In the genomic region with DNA sequence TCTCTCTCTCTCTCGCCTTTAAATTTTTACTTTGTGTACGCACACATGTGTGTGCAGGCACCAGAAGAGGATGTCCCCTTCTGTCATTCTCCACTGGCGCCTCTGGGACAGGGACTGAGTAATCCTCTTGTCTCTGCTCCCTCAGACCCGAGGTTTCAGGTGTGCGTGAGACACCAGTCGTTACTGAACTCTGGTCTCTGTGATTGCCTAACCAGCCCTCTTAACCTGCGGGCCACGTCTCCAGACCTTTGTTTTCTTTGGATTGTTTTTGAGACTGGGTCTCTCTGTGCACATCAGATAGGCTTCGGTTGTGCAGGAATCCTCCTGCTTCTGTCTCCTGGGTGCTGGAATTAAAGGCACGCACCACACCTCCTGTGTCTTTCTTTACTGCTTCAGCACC, we compare ENCODE assay signal across 27 mouse cellular contexts. TPM values are rescaled to one million over a fixed set of nuclear protein-coding genes. Genes with fewer than 3 reads are reported as not detected.
A peak's percentile ranks its signal among the peaks of the same experiment; 100 is the strongest.
DNase-seq lines count a peak whose midpoint lies in the region; ATAC-seq and TF ChIP-seq lines count a peak whose summit lies in the region.
"Had no signal": no experiment of that assay in that cellular context is flagged by ENCODE, and none has a peak within 500 bp of the region (broad histone marks: within the 10 kb centered on the region; RNA-seq: fewer than 3 reads in every experiment).

No protein-coding gene starts in this region.

- WGBS in kidney, adult 2 months = 64% methylated on average over 10 of the region's 10 CpGs
- 70% methylated on average over 10 of the region's 10 CpGs for WGBS in midbrain, embryonic 10.5 days
- 75% methylated on average over 10 of the region's 10 CpGs for WGBS in midbrain, embryonic 15.5 days
- 52% methylated on average over 10 of the region's 10 CpGs for WGBS in liver, embryonic 13.5 days (ENCODE audit: insufficient replicate concordance)

- TF ChIP-seq POLR2A in kidney, adult 2 months (IDR thresholded peaks at IDR 0.05; ENCODE audit: low read depth, low read length) = no peak

- no peak overlapping the region for H3K4me3 ChIP-seq in kidney, adult 2 months (ENCODE audit: insufficient read depth, low read depth, low read length)
- H3K4me3 ChIP-seq in midbrain, embryonic 10.5 days = no peak overlapping the region
- H3K4me3 ChIP-seq in midbrain, embryonic 15.5 days = no peak overlapping the region
- H3K4me3 ChIP-seq in liver, embryonic 13.5 days (replicated peaks) = no peak overlapping the region
- H3K4me3 ChIP-seq: erythroblast, embryonic 14.5 days; forebrain, embryonic 12.5 days; myocyte; neural tube, embryonic 12.5 days; stomach, embryonic 15.5 days had no signal

- H3K9ac ChIP-seq in midbrain, embryonic 15.5 days = no peak overlapping the region
- H3K9ac ChIP-seq in liver, embryonic 13.5 days = no peak overlapping the region
- H3K9ac ChIP-seq: forebrain, embryonic 12.5 days; hindbrain, embryonic 14.5 days; lung, embryonic 14.5 days; neural tube, embryonic 12.5 days; stomach, embryonic 15.5 days had no signal

- peak; percentile 36 for DNase-seq in kidney, adult 2 months
- no peak for DNase-seq in kidney, postnatal 14 days
- no peak for DNase-seq in midbrain, embryonic 10.5 days (ENCODE audit: low spot score)
- no peak for DNase-seq in liver, embryonic 13.5 days
- DNase-seq in retina, embryonic 14.5 days (ENCODE audit: low spot score) = no peak
- DNase-seq in testis, postnatal 10 days (ENCODE audit: low spot score) = no peak
- DNase-seq: cerebellum, adult 18-20 months; cerebellum, postnatal 10 days; gastrocnemius, postnatal 14 days; heart, postnatal 36 days; lung, embryonic 14.5 days; retina, postnatal 1 day; right cerebral cortex, postnatal 14 days; thymus, adult 18-20 months; thymus, postnatal 25 days had no signal

- 0 out of 2 replicates have a peak overlapping the region, but pooled peaks have one; percentile 5 for H3K27ac ChIP-seq in kidney, adult 2 months (ENCODE audit: insufficient read depth, low read depth, low read length)
- peak overlapping the region; percentile 39; the same call in 1 of the 2 replicates for H3K27ac ChIP-seq in midbrain, embryonic 10.5 days (replicated peaks)
- H3K27ac ChIP-seq in midbrain, embryonic 15.5 days = no peak overlapping the region
- peak overlapping the region; percentile 34; the same call in 1 of the 2 replicates for H3K27ac ChIP-seq in liver, embryonic 13.5 days
- H3K27ac ChIP-seq: forebrain, embryonic 12.5 days; hindbrain, embryonic 14.5 days; neural tube, embryonic 12.5 days; stomach, embryonic 15.5 days had no signal

- no peak for ATAC-seq in midbrain, embryonic 15.5 days (replicated peaks)
- ATAC-seq in liver, embryonic 13.5 days (ENCODE audit: low read depth) = no peak

- H3K27me3 ChIP-seq in kidney, adult 2 months (replicated peaks; ENCODE audit: control insufficient read depth, insufficient read depth, low read length) = no peaks in the 10 kb centered on the region
- 0 out of 2 replicates have a peak, but pooled peaks cover 2% of the 10 kb centered on the region for H3K27me3 ChIP-seq in midbrain, embryonic 10.5 days (ENCODE audit: low read depth, poor library complexity, severe bottlenecking)
- H3K27me3 ChIP-seq in midbrain, embryonic 15.5 days (replicated peaks) = no peaks in the 10 kb centered on the region
- no peaks in the 10 kb centered on the region for H3K27me3 ChIP-seq in liver, embryonic 13.5 days
- H3K27me3 ChIP-seq: neural tube, embryonic 12.5 days had no signal

- no peak for TF ChIP-seq CTCF in kidney, adult 2 months (conservative IDR thresholded peaks at IDR 0.05; ENCODE audit: insufficient read depth, insufficient read length, low read depth, low read length)

- no peak overlapping the region for H3K4me2 ChIP-seq in midbrain, embryonic 15.5 days
- H3K4me2 ChIP-seq in liver, embryonic 13.5 days = no peak overlapping the region
- H3K4me2 ChIP-seq: forebrain, embryonic 12.5 days; heart, embryonic 11.5 days; hindbrain, embryonic 14.5 days; lung, embryonic 14.5 days; midbrain, embryonic 11.5 days; neural tube, embryonic 12.5 days; stomach, embryonic 15.5 days had no signal

- H3K36me3 ChIP-seq in kidney, adult 2 months (ENCODE audit: control insufficient read depth, insufficient read depth, low read length) = no peaks in the 10 kb centered on the region
- H3K36me3 ChIP-seq in midbrain, embryonic 10.5 days = no peaks in the 10 kb centered on the region
- H3K36me3 ChIP-seq in midbrain, embryonic 15.5 days (replicated peaks) = no peaks in the 10 kb centered on the region
- no peaks in the 10 kb centered on the region for H3K36me3 ChIP-seq in liver, embryonic 13.5 days
- H3K36me3 ChIP-seq: forebrain, embryonic 12.5 days; neural tube, embryonic 12.5 days; stomach, embryonic 15.5 days had no signal

- H3K9me3 ChIP-seq in midbrain, embryonic 10.5 days (replicated peaks) = no peaks in the 10 kb centered on the region
- no peaks in the 10 kb centered on the region for H3K9me3 ChIP-seq in midbrain, embryonic 15.5 days
- H3K9me3 ChIP-seq in liver, embryonic 13.5 days (replicated peaks) = no peaks in the 10 kb centered on the region
- H3K9me3 ChIP-seq: forebrain, embryonic 12.5 days; neural tube, embryonic 12.5 days; stomach, embryonic 15.5 days had no signal

- H3K4me1 ChIP-seq in kidney, adult 2 months (ENCODE audit: control insufficient read depth, insufficient read depth, low read length) = peaks cover 17% of the 10 kb centered on the region; the same call in 1 of the 2 replicates
- H3K4me1 ChIP-seq in midbrain, embryonic 10.5 days = peaks cover 32% of the 10 kb centered on the region
- H3K4me1 ChIP-seq in midbrain, embryonic 15.5 days = no peaks in the 10 kb centered on the region
- H3K4me1 ChIP-seq in liver, embryonic 13.5 days (replicated peaks) = peaks cover 12% of the 10 kb centered on the region
- H3K4me1 ChIP-seq: stomach, embryonic 15.5 days had no signal

RNA-seq across cellular contexts. Expression of gene Bcas1, which starts 31.5 kb away (rescaled TPM):
- polyA plus RNA-seq in kidney, adult 2 months (2012; rRNA removed) = 0.29 and 0.45 TPM in 2 replicates
- 1.8 and 2.1 TPM in 2 replicates for polyA plus RNA-seq in midbrain, embryonic 10.5 days (2016; fragmentation: Nextera tagmentation; extraction: Ambion mirVana)
- polyA plus RNA-seq in midbrain, embryonic 15.5 days (2015; fragmentation: Nextera tagmentation; extraction: Ambion mirVana) = 9.4 and 9.6 TPM in 2 replicates
- 6.3 and 9.0 TPM in 2 replicates for polyA plus RNA-seq in liver, embryonic 13.5 days (2015; fragmentation: Nextera tagmentation; extraction: Ambion mirVana)

RNA-seq across cellular contexts. Expression of gene Pfdn4, which starts 37.0 kb away (rescaled TPM):
- polyA plus RNA-seq in kidney, adult 2 months (2012; rRNA removed) = 5.6 TPM in 2 replicates
- polyA plus RNA-seq in midbrain, embryonic 10.5 days (2016; fragmentation: Nextera tagmentation; extraction: Ambion mirVana) = 97.8 and 106 TPM in 2 replicates
- polyA plus RNA-seq in midbrain, embryonic 15.5 days (2015; fragmentation: Nextera tagmentation; extraction: Ambion mirVana) = 103 and 110 TPM in 2 replicates
- 50.0 and 61.9 TPM in 2 replicates for polyA plus RNA-seq in liver, embryonic 13.5 days (2015; fragmentation: Nextera tagmentation; extraction: Ambion mirVana)

RNA-seq across cellular contexts. Expression of gene Cyp24a1, which starts 37.8 kb away (rescaled TPM):
- 27.5 and 29.2 TPM in 2 replicates for polyA plus RNA-seq in kidney, adult 2 months (2012; rRNA removed)
- not detected in 2 replicates for polyA plus RNA-seq in midbrain, embryonic 10.5 days (2016; fragmentation: Nextera tagmentation; extraction: Ambion mirVana)
- 0.09 and 0.14 TPM in 2 replicates for polyA plus RNA-seq in midbrain, embryonic 15.5 days (2015; fragmentation: Nextera tagmentation; extraction: Ambion mirVana)
- 0.02 TPM in 1 of 2 replicates, not detected in the other for polyA plus RNA-seq in liver, embryonic 13.5 days (2015; fragmentation: Nextera tagmentation; extraction: Ambion mirVana)
- polyA plus RNA-seq: embryonic facial prominence, embryonic 14.5 days; erythroblast, embryonic 14.5 days; forebrain, embryonic 12.5 days; heart, embryonic 11.5 days; heart, embryonic 16.5 days; lung, embryonic 14.5 days; small intestine, adult 2 months; stomach, embryonic 15.5 days had no signal

Comparison
In these comparisons a context has a peak if more than half of its experiments do, and no peak if none do; other contexts are left out.
1. RNA of gene Cyp24a1, which starts 37.8 kb away (polyA plus RNA-seq): 27.5 to 29.2 TPM in kidney, adult 2 months; 0.09 to 0.14 TPM in midbrain, embryonic 15.5 days, not detected in midbrain, embryonic 10.5 days and 0.02 TPM in liver, embryonic 13.5 days; every median in the first group is over 10 times any median in the second.